Mouse (Mus musculus) brain, embryonic 14.5 days (tissue): ENCODE measurements around the gene Hdgfl2. TPM values are rescaled to one million over a fixed set of nuclear protein-coding genes. Genes with fewer than 3 reads are reported as not detected.

ENCODE experiments used
- DNase-seq: peaks from one replicate; pipeline ENCODE4 v3.0.0-alpha.2; 2011; ENCODE audit warnings: low read depth
- CTCF ChIP-seq: fragments of 200-500 bp; IDR thresholded peaks from 2 replicates; pipeline ENCODE4 v1.5.1; 2012; ENCODE audit warnings: inconsistent platforms, mild to moderate bottlenecking, moderate library complexity, borderline replicate concordance; ENCODE audit not compliant: insufficient read depth, insufficient read length; ENCODE audit errors: extremely low read depth
- POLR2A ChIP-seq: fragments of 200-500 bp; IDR thresholded peaks from 2 replicates; pipeline ENCODE4 v1.6.1; 2012; ENCODE audit warnings: mild to moderate bottlenecking, inconsistent platforms, borderline replicate concordance; ENCODE audit not compliant: poor library complexity, insufficient read depth, insufficient read length, severe bottlenecking; ENCODE audit errors: extremely low read depth
- polyA plus RNA-seq: library from polyadenylated mRNA; depleted of rRNA; stranded (reverse); fragments of >200 nt; gene quantifications from 2 replicates; pipeline ENCODE4 v1.2.3, GENCODE M21; 2012; rRNA removed

Gene Hdgfl2
- polyA plus RNA-seq = 119 and 129 TPM in 2 replicates

GRCm38 (mm10) chr17:56078880-56079795 is at the start of gene Hdgfl2:
TSS of gene Hdgfl2 (plus strand) at chr17:56079634.
- TF ChIP-seq CTCF = no peak
- peak; percentile 89 for TF ChIP-seq POLR2A
- DNase-seq = peak; percentile 100

- TF ChIP-seq CTCF (no peak), POLR2A (no peak)
- no peak for DNase-seq
Observed at GRCm38 (mm10) chr17:56030238-56030870, 49.1 kb upstream of the Hdgfl2 start.

DNA sequence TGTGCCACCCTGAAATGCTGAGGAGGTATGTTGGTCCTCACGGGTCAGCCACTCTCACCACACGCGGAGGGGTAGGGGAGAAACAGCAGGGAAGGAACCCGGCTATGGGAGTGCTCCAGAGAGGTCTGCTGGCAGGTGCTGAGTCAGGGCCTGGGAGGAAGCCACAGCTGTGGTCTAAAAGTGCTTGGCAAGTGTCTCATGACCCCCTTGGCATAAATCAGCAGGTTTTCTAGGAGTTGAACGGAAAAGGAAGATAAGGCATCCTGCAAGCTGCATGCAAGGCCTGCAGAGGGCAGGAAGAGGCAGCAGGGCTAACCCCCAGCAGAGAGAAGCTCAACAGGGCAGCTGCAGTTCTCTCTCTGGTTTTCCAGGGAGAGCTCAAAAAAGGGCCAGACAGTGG is 48.5 kb upstream of the Hdgfl2 start:
- no peak for DNase-seq
- TF ChIP-seq POLR2A (no peak), CTCF (no peak)

GRCm38 (mm10) chr17:56031431-56031830 is 48.0 kb upstream of the Hdgfl2 start:
- TF ChIP-seq POLR2A = no peak
- TF ChIP-seq CTCF = no peak
- no peak for DNase-seq

GRCm38 (mm10) chr17:56032127-56032733 is 47.2 kb upstream of the Hdgfl2 start:
- DNase-seq = no peak
- TF ChIP-seq CTCF (no peak), POLR2A (no peak)

- DNase-seq = no peak
- no peak for TF ChIP-seq POLR2A
- TF ChIP-seq CTCF = no peak
Observed at GRCm38 (mm10) chr17:56032831-56033230, 46.6 kb upstream of the Hdgfl2 start.

GRCm38 (mm10) chr17:56034040-56034725 is 45.3 kb upstream of the Hdgfl2 start:
- DNase-seq = no peak
- TF ChIP-seq CTCF (no peak), POLR2A (no peak)

DNA sequence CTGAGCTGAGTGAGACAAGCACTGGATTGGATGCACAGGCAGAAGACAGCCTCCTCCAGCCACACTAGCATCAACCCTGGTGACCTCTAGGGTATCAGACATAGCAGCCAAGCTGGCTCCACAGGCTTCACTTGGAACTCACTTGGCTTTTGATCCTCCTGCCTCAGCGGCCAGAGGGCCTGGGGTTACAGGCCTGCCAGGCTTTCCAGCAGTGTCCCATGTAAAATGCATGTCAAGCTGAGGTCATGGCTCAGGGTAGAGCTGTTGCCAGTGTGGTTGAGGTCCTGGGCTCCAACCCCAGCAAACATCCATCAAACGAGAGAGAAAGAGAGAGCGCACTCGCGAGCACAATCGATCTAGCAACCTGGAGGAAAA is 44.7 kb upstream of the Hdgfl2 start:
- TF ChIP-seq CTCF (no peak), POLR2A (no peak)
- no peak for DNase-seq

- no peak for DNase-seq
- TF ChIP-seq POLR2A = no peak
- TF ChIP-seq CTCF = no peak
Observed at GRCm38 (mm10) chr17:56035216-56035615, 44.2 kb upstream of the Hdgfl2 start.

DNA sequence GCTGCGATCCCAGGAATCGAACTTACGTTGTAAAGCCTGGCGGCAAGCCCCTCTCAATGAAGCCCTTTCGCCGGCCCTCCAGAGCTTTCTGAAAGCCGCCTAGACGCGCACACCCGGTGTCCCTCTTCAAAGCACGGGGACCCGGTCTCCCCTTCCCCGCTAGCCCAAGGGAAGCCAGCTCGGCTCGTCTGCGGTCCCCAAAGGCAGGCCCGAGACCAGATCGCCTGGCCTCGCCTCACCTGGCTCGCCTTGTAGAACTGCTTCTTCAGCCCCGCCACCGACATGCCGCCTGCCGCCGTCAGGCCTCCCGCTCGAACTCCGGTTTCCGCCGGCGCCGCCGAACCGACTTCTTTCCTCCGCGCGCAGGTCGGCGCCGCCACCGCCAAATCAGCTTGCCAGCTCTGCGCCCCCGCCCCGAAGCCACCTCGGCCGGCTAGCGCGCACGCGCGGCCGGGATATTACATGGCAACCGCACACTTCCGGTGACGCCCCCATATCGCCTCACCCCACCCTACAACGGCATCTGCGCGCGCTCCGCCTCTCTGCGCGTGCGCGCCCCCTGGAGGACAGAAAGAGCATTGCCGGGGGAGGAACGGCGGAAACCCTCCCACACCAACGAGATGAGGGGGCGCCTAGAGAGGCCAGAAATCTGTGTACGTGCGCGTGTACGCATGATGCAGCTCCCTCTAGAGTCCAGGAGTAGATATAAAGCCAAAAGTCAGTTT is 43.1 kb upstream of the Hdgfl2 start, which contains the start of gene Sh3gl1:
Sh3gl1 (minus strand) TSS at position 460 of the 725 bp plus-strand sequence.
- peak; percentile 99 for DNase-seq
- TF ChIP-seq CTCF = peak; percentile 100
- peak; percentile 86 for TF ChIP-seq POLR2A

DNA sequence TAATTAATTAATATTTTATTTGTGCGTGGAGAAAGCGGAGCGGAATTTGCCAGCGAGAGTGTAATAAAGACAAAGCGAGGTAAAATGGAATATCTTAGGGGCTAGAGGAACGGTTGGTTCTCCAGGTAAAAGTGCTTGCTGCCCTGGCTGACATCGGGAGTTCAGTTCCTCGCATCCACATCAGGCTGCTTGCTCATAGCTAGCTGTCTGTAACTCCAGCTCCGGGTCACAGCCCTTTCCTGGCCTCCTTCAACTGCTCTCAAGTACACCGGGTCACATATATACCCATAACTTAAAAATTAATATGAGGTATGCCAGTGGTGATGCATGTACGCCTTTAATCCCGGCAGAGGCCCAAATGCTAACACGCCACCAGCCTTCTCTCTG is 42.5 kb upstream of the Hdgfl2 start:
- TF ChIP-seq CTCF (no peak), POLR2A (no peak)
- DNase-seq = no peak
